Mouse (Mus musculus) E14TG2a.4 (cell line): ENCODE data around the gene Nup153.

ENCODE experiments used
- H3K27me3 ChIP-seq: 2 replicates; pipeline ENCODE4 v1.6.1; 2014; ENCODE audit warnings: low read length, control low read depth; ENCODE audit not compliant: insufficient read depth
- H3K36me3 ChIP-seq: 2 replicates; pipeline ENCODE4 v1.6.1; 2014; ENCODE audit warnings: low read length, control low read depth; ENCODE audit not compliant: insufficient read depth
- H3K4me1 ChIP-seq: replicated peaks from 2 replicates; pipeline ENCODE4 v1.6.1; 2014; ENCODE audit warnings: low read depth, low read length, control low read depth
- H3K4me3 ChIP-seq: replicated peaks from 2 replicates; pipeline ENCODE4 v1.5.1; 2014; ENCODE audit warnings: mild to moderate bottlenecking, low read length
- H3K9me3 ChIP-seq: 2 replicates; pipeline ENCODE4 v1.6.1; 2014; ENCODE audit warnings: low read length, control low read depth
- CTCF ChIP-seq: conservative IDR thresholded peaks from 2 replicates; pipeline ENCODE4 v1.5.1; 2014; ENCODE audit warnings: low read length
- NANOG ChIP-seq: IDR thresholded peaks from 2 replicates; pipeline ENCODE4 v1.6.1; 2014; ENCODE audit warnings: borderline replicate concordance, low read length, mixed read lengths
- POU5F1 ChIP-seq: IDR thresholded peaks from 2 replicates; pipeline ENCODE4 v1.6.1; 2014; ENCODE audit warnings: low read length, borderline replicate concordance

Nup153 gene

DNA sequence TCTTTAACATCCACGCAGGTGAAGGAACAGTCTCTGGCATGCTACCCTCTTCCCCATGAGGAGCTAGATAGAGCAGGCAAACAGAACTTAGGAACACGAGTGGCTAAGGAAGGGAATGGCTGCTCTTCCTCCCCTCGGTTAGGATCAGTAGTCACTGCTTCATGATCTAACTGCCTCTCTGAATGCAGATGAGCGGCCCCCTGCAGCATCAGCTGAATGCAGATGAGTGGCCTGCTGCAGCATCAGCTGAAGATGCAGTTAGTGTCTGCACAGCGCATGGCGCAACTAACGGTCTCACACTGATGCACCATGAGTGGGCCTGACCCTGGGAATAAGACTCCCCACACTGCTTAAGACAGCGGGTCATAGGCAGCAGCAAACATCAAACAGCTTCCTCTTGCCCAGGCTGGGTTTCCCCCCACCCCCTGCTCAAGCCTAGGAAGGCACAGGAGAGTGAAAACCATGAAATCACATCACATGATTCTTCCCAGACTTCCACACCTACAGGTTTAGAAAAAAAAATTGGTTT is 31.6 kb upstream of the Nup153 start:
- H3K9me3 ChIP-seq: no peaks in the 10 kb centered on the region
- no peaks in the 10 kb centered on the region for H3K27me3 ChIP-seq
- peaks cover 29% of the 10 kb centered on the region for H3K36me3 ChIP-seq
- peak overlapping the region; percentile 64 for H3K4me3 ChIP-seq
- H3K4me1 ChIP-seq: peaks cover 37% of the 10 kb centered on the region
- TF ChIP-seq POU5F1 (no peak), CTCF (no peak), NANOG (no peak)

- Histone ChIP-seq H3K4me3 (peak overlapping the region; percentile 64), H3K36me3 (peaks cover 29% of the 10 kb centered on the region), H3K9me3 (no peaks in the 10 kb centered on the region), H3K27me3 (no peaks in the 10 kb centered on the region), H3K4me1 (peaks cover 37% of the 10 kb centered on the region)
- no peak for TF ChIP-seq NANOG
- no peak for TF ChIP-seq POU5F1
- TF ChIP-seq CTCF: no peak; the same call in 1 of the 2 replicates
These were observed 30.9 kb upstream of the Nup153 start for GRCm38 (mm10) chr13:46758627-46759026.

- Histone ChIP-seq H3K27me3 (no peaks in the 10 kb centered on the region), H3K36me3 (peaks cover 25% of the 10 kb centered on the region), H3K4me1 (peaks cover 42% of the 10 kb centered on the region), H3K9me3 (no peaks in the 10 kb centered on the region), H3K4me3 (peak overlapping the region; percentile 64)
- no peak for TF ChIP-seq POU5F1
- 0 out of 2 replicates have a peak, but pooled peaks have one; percentile 9 for TF ChIP-seq CTCF
These were observed 30.2 kb upstream of the Nup153 start for GRCm38 (mm10) chr13:46757946-46758345.

DNA sequence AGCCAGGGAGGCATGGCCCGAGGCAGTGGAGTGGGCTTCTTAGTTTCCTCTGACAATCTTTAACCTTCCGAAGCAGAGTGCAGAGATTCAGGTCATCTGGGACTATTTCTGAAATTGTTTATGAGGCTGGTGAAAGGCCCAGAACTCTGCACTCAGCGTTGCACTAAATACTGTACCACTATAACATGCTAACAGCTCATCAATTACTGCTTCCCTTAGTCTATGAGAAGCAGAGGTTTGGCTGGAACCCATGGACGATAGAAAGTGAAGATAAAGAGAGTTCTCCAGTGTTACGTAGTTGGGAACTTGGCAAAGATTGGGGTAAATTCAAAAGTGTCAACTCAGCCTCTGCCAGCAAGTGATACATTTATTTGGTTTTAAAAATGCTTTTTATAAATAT is 25.6 kb upstream of the Nup153 start:
- Histone ChIP-seq H3K4me3 (peak overlapping the region; percentile 62), H3K9me3 (no peaks in the 10 kb centered on the region), H3K27me3 (no peaks in the 10 kb centered on the region), H3K4me1 (peaks cover 45% of the 10 kb centered on the region), H3K36me3 (peaks cover 20% of the 10 kb centered on the region)
- TF ChIP-seq POU5F1 (no peak), CTCF (no peak), NANOG (no peak)

- H3K4me1 ChIP-seq: peaks cover 39% of the 10 kb centered on the region
- TF ChIP-seq POU5F1: no peak
- no peak for TF ChIP-seq CTCF
- no peak for TF ChIP-seq NANOG
- peaks cover 20% of the 10 kb centered on the region for H3K36me3 ChIP-seq
- peak overlapping the region; percentile 62 for H3K4me3 ChIP-seq
- no peaks in the 10 kb centered on the region for H3K9me3 ChIP-seq
- H3K27me3 ChIP-seq: no peaks in the 10 kb centered on the region
These were observed 25.0 kb upstream of the Nup153 start for GRCm38 (mm10) chr13:46752566-46753229.

DNA sequence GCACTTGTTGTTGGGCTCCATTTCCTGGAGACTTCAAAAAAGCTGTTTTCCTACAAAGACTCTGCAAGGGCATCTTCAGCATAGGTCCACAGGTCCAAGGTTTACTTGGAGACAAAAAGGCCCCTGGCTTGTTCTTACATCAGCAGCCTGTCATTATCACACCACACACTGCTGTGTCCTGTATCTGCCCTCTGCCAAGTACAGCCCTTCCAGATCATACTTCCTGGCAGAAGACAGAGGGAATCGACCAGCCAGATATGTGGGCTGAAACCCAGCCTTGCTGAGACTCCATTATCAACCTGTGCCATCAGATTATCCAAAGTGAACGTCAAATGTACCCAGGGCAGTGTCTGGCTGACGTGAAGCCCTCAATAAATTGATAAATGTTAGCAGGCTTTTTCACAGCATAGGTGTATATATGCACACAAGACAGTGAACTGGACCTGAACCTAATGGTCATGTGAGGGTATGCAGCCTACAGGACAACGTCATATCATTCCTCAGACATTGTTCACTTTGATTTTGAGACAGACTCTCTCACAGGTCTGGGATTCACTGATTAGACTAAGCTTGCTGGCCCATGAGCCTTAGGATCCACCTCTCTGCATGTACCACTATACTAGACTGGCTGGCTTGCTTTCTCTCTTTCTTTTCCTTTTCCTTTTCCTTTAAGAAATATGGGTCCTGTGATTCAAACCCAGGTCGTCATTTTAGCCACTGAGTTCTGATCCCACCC is 20.6 kb upstream of the Nup153 start:
- peaks cover 4% of the 10 kb centered on the region; the same call in 1 of the 2 replicates for H3K27me3 ChIP-seq
- TF ChIP-seq POU5F1: no peak
- TF ChIP-seq NANOG: no peak
- no peaks in the 10 kb centered on the region for H3K9me3 ChIP-seq
- H3K4me3 ChIP-seq: no peak overlapping the region
- peaks cover 20% of the 10 kb centered on the region for H3K36me3 ChIP-seq
- H3K4me1 ChIP-seq: peaks cover 23% of the 10 kb centered on the region

DNA sequence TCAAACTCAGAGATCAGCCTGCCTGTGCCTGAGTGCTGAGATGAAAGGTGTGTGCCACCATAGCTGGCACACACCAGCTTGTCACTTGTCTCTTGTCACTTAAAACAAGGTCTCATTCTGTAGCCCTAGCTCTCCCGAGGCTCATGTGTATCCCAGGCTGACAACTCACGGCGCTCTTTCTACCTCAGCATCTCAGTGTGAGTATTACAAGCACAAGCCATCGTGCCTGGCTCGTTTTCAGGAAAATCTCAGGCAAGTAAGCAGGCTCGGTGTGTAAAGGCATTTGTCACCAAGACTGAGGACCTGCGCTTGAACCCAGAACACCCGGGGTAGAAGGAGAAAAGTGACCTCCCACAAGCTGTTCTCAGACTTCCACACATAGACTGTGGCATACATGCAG is 16.1 kb upstream of the Nup153 start:
- H3K27me3 ChIP-seq: peaks cover 4% of the 10 kb centered on the region; the same call in 1 of the 2 replicates
- H3K4me3 ChIP-seq: no peak overlapping the region
- H3K4me1 ChIP-seq: no peaks in the 10 kb centered on the region
- TF ChIP-seq POU5F1 (no peak), CTCF (no peak), NANOG (no peak)
- H3K9me3 ChIP-seq: no peaks in the 10 kb centered on the region
- no peaks in the 10 kb centered on the region for H3K36me3 ChIP-seq

DNA sequence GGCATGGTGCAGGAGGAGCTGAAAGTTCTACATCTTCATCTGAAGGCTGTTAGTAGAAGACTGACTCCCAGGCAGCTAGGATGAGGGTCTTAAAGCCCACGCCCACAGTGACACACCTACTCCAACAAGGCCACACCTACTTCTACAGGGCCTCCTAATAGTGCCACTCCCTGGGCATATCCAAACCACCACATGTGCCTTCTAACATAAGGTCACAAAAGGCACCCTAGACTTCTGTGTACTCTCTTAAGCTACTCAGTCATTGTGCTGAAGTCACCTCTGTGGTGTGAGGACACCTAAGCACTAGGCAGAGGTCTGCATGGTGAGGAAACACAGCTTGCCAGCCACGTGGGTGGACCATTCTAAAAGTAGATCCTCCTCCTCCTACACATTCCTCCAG is 14.6 kb upstream of the Nup153 start:
- no peak overlapping the region for H3K4me3 ChIP-seq
- H3K27me3 ChIP-seq: peaks cover 4% of the 10 kb centered on the region; the same call in 1 of the 2 replicates
- no peak for TF ChIP-seq CTCF
- TF ChIP-seq NANOG: no peak
- no peak for TF ChIP-seq POU5F1
- H3K4me1 ChIP-seq: no peaks in the 10 kb centered on the region
- H3K9me3 ChIP-seq: no peaks in the 10 kb centered on the region
- no peaks in the 10 kb centered on the region for H3K36me3 ChIP-seq

- no peak for TF ChIP-seq NANOG
- no peak for TF ChIP-seq POU5F1
- TF ChIP-seq CTCF: no peak
- H3K9me3 ChIP-seq: no peaks in the 10 kb centered on the region
- H3K27me3 ChIP-seq: 0 out of 2 replicates have a peak, but pooled peaks cover under 1% of the 10 kb centered on the region
- H3K4me1 ChIP-seq: peaks cover 18% of the 10 kb centered on the region
- H3K36me3 ChIP-seq: no peaks in the 10 kb centered on the region
- no peak overlapping the region for H3K4me3 ChIP-seq
These were observed 11.7 kb upstream of the Nup153 start for GRCm38 (mm10) chr13:46739426-46739825.
